11 mouse cellular contexts compared by ENCODE assay signal in genomic region chr17:13874245-13874644, GRCm38 (mm10).
DNase-seq lines count a peak whose midpoint lies in the region; ATAC-seq and TF ChIP-seq lines count a peak whose summit lies in the region.
"Had no signal": no experiment of that assay in that cellular context is flagged by ENCODE, and none has a peak within 500 bp of the region (broad histone marks: within the 10 kb centered on the region; RNA-seq: fewer than 3 reads in every experiment).

No protein-coding gene starts in this region.

- no peak for TF ChIP-seq CTCF in hindbrain, postnatal 0 days (IDR thresholded peaks at IDR 0.05; ENCODE audit: low read depth)

- no peaks in the 10 kb centered on the region for H3K27me3 ChIP-seq in hindbrain, embryonic 15.5 days
- H3K27me3 ChIP-seq in hindbrain, postnatal 0 days (ENCODE audit: insufficient read depth, low read length), result no peaks in the 10 kb centered on the region
- H3K27me3 ChIP-seq: limb, embryonic 13.5 days had no signal

- H3K4me1 ChIP-seq in hindbrain, embryonic 15.5 days (replicated peaks), result no peaks in the 10 kb centered on the region
- no peaks in the 10 kb centered on the region for H3K4me1 ChIP-seq in hindbrain, postnatal 0 days (ENCODE audit: insufficient read depth, low read length)

- peaks cover 31% of the 10 kb centered on the region for H3K36me3 ChIP-seq in hindbrain, embryonic 15.5 days
- H3K36me3 ChIP-seq in hindbrain, postnatal 0 days (ENCODE audit: insufficient read depth, low read length), result peaks cover 19% of the 10 kb centered on the region; the same call in 1 of the 2 replicates

- no peaks in the 10 kb centered on the region for H3K9me3 ChIP-seq in hindbrain, embryonic 15.5 days
- H3K9me3 ChIP-seq in hindbrain, postnatal 0 days (ENCODE audit: low read length), result no peaks in the 10 kb centered on the region

- 79% methylated on average over 1 of the region's 1 CpGs for WGBS in hindbrain, embryonic 15.5 days
- 79% methylated on average over 1 of the region's 1 CpGs for WGBS in hindbrain, postnatal 0 days

- H3K4me3 ChIP-seq in hindbrain, embryonic 15.5 days, result no peak overlapping the region
- H3K4me3 ChIP-seq in hindbrain, postnatal 0 days (ENCODE audit: low read length), result no peak overlapping the region
- H3K4me3 ChIP-seq: limb, embryonic 13.5 days had no signal

- no peak for DNase-seq in hindbrain, postnatal 0 days (ENCODE audit: low spot score)
- DNase-seq in ovary, postnatal 36 days (ENCODE audit: low spot score), result peak; percentile 20
- DNase-seq in ovary, postnatal 14 days (ENCODE audit: low spot score), result no peak
- DNase-seq in heart, adult 9 months (ENCODE audit: low spot score in 2 of 2), result peak; percentile 63 to 80
- DNase-seq in lung, postnatal 36 days, result peak; percentile 38
- DNase-seq in MN1 (ENCODE audit: low spot score), result no peak
- DNase-seq: thymus, adult 18-20 months had no signal

- ATAC-seq in hindbrain, embryonic 15.5 days (ENCODE audit: low FRiP score, low read depth), result 0 out of 2 replicates have a peak, but pooled peaks have one; percentile 38
- no peak for ATAC-seq in hindbrain, postnatal 0 days
- ATAC-seq in CD4-positive, CD25-positive, alpha-beta regulatory T cell, adult 4 months, result no peak
- ATAC-seq: intestine, postnatal 0 days had no signal

- H3K27ac ChIP-seq in hindbrain, embryonic 15.5 days (replicated peaks), result no peak overlapping the region
- no peak overlapping the region for H3K27ac ChIP-seq in hindbrain, postnatal 0 days
- H3K27ac ChIP-seq: limb, embryonic 13.5 days had no signal

- H3K4me2 ChIP-seq in hindbrain, embryonic 15.5 days, result no peak overlapping the region
- no peak overlapping the region for H3K4me2 ChIP-seq in hindbrain, postnatal 0 days (ENCODE audit: low read depth, low read length)
- H3K4me2 ChIP-seq: limb, embryonic 13.5 days had no signal

- H3K9ac ChIP-seq in hindbrain, embryonic 15.5 days, result no peak overlapping the region
- H3K9ac ChIP-seq in hindbrain, postnatal 0 days (replicated peaks; ENCODE audit: low read length), result no peak overlapping the region
- H3K9ac ChIP-seq: limb, embryonic 13.5 days had no signal

Comparison
In these comparisons a context has a peak if more than half of its experiments do, and no peak if none do; other contexts are left out.
1. DNase-seq: peak in ovary, postnatal 36 days (single experiment), heart, adult 9 months (2 of 2) and lung, postnatal 36 days (single experiment); none in hindbrain, postnatal 0 days (single experiment), ovary, postnatal 14 days (single experiment) and MN1 (single experiment).